Mouse (Mus musculus): ENCODE results near the gene Cap2.

DNA sequence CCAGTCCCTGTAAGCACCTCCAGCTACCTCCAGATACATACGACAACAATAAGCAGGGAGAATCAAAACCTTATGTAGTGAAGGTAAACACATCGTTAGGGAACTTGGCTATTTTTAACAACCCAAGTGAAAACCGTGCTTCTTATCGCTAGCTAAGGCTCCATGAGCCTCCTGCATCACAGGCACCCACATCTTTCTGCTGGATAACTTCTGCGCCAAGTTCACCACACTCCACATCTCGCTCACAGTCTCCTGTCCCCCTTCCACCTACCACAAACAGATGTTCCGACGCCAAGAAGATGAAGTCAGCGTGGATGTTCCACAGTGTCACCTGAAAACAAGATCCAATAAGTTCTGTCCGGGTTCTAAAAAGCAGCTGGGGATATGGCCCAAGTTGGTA, 49.0 kb downstream of the Cap2 start:
- no peak for TF ChIP-seq GABPA (IDR thresholded peaks at IDR 0.05; ENCODE audit: low read depth, low read length)
- no peak for TF ChIP-seq POLR2A (IDR thresholded peaks at IDR 0.05; ENCODE audit: control insufficient read depth in 1 of 2, insufficient read depth in 1 of 2, low read depth in 1 of 2, low read length in 2 of 2, poor library complexity in 1 of 2)
- TF ChIP-seq CHD1 (IDR thresholded peaks at IDR 0.05; ENCODE audit: low read depth, low read length) = no peak
- TF ChIP-seq USF1 (IDR thresholded peaks at IDR 0.05; ENCODE audit: low read depth, low read length) = no peak
- TF ChIP-seq ZNF384 (IDR thresholded peaks at IDR 0.05; ENCODE audit: low read depth, low read length) = no peak
- no peak for TF ChIP-seq CTCF (IDR thresholded peaks at IDR 0.05 in 2 of 3, conservative IDR thresholded peaks at IDR 0.05 in 1 of 3; ENCODE audit: control insufficient read depth in 1 of 3, insufficient read depth in 1 of 3, low read depth in 2 of 3, low read length in 3 of 3, poor library complexity in 1 of 3, severe bottlenecking in 1 of 3)
- no peak for TF ChIP-seq SIN3A (IDR thresholded peaks at IDR 0.05; ENCODE audit: low read length)
- no peak for TF ChIP-seq TBP (IDR thresholded peaks at IDR 0.05; ENCODE audit: low read depth, low read length)
- no peak for TF ChIP-seq TAL1 (IDR thresholded peaks at IDR 0.05; ENCODE audit: low read length)
- TF ChIP-seq MYC (IDR thresholded peaks at IDR 0.05; ENCODE audit: low read depth, low read length) = no peak
- TF ChIP-seq MAZ (IDR thresholded peaks at IDR 0.05; ENCODE audit: low read depth, low read length) = no peak
- TF ChIP-seq EP300 (IDR thresholded peaks at IDR 0.05; ENCODE audit: low read depth in 1 of 2, low read length in 2 of 2) = no peak
- no peak for TF ChIP-seq USF2 (IDR thresholded peaks at IDR 0.05; ENCODE audit: borderline replicate concordance in 1 of 2, insufficient read depth in 1 of 2, low read depth in 1 of 2, low read length in 2 of 2)
